Mouse (Mus musculus) Patski (cell line): ENCODE data around the gene Tmem184b. TPM values are rescaled to one million over a fixed set of nuclear protein-coding genes. Genes with fewer than 3 reads are reported as not detected.

Source experiments
- ATAC-seq: fragments of 100-300 bp; one replicate; pipeline ENCODE4 v1.8.0; 2021
- CTCF ChIA-PET: fragments of 350-600 bp; sonication (Branson Sonifier 250); formaldehyde crosslinking; loops from one replicate; lab custom pipeline; 2022; ENCODE audit warnings: inconsistent platforms; lab: Charles Lee
- POLR2A ChIA-PET: fragments of 350-600 bp; sonication (Branson Sonifier 250); formaldehyde crosslinking; loops from one replicate; lab custom pipeline; 2022; ENCODE audit warnings: antibody characterized with exemption, inconsistent platforms; lab: Charles Lee
- DNase-seq: peaks from one replicate; pipeline ENCODE4 v3.0.0-alpha.2; 2011; ENCODE audit warnings: low read depth, low spot score
- H3K27me3 ChIP-seq: fragments of 371-371 bp; one replicate; pipeline ENCODE4 v1.5.1; 2021
- CTCF ChIP-seq: fragments of 100-300 bp; IDR thresholded peaks from one replicate; pipeline ENCODE4 v1.5.1; 2021
- in situ Hi-C: fragments of 300-500 bp; cut with MboI; formaldehyde crosslinking; loops from 3 replicates; pipeline ENCODE4 v1.11.1; 2018; ENCODE audit warnings: low pct_unique_long_range_greater_than_20kb, mixed read lengths
- polyA plus RNA-seq: library from polyadenylated mRNA; unstranded; gene quantifications from one replicate; pipeline ENCODE4 v1.2.3, GENCODE M21; 2021

Tmem184b gene
- polyA plus RNA-seq, 1 experiment from 2014 or later: 129 TPM

DNA sequence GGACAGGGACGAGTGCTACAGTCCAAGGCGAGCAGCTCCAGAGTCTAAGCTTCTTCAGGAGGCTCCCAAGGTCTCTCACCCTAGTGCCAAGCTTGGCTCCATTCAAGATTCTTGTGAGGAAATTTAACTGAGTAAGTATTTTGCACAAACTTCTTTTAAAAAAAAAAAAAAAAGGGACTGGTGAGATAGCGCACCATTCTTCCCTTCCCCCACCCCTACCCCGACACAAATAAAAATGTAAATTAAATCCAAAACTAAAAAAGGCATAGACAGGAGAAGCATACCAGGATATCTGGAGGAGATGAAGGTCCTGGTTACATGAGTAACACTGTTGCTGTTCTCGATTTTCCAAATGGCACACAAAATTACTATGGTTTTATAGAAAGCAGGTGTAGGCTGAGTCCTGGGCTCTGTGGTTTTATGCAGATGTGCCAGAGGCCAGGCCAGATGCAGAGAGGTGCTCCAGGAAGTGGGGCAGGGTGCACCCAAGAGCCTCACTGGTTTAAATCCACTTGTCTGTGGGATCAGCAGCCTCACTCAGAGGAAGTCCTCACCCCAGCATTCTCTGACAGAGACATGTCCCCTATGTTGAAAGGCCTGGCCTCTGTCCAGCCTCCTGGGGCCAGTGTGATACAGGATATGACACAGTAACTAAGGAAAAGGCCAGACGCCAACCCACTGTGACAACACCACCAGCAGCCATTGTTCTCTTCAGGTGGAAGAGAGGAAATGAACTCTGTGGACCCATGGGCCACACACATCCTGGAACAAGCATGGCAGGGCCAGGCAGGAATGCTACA lies 80.2 kb downstream of the Tmem184b start:
- ChIA-PET CTCF (interaction anchor here (0.6 to 1.5 kb wide), 5 partner anchors 23 to 143 kb away, joined by 3 to 5 read pairs (median 4); no protein-coding TSS in a partner anchor), POLR2A (interaction anchor here (0.6 to 1.6 kb wide), 7 partner anchors 23 to 223 kb away, joined by 3 to 4 read pairs (median 4); partner anchors contain the start of gene Maff)
- in situ Hi-C loops: no loop called here
- H3K27me3 ChIP-seq: no peaks in the 10 kb centered on the region
- TF ChIP-seq CTCF: no peak
- peak; percentile 6 for ATAC-seq
- no peak for DNase-seq

DNA sequence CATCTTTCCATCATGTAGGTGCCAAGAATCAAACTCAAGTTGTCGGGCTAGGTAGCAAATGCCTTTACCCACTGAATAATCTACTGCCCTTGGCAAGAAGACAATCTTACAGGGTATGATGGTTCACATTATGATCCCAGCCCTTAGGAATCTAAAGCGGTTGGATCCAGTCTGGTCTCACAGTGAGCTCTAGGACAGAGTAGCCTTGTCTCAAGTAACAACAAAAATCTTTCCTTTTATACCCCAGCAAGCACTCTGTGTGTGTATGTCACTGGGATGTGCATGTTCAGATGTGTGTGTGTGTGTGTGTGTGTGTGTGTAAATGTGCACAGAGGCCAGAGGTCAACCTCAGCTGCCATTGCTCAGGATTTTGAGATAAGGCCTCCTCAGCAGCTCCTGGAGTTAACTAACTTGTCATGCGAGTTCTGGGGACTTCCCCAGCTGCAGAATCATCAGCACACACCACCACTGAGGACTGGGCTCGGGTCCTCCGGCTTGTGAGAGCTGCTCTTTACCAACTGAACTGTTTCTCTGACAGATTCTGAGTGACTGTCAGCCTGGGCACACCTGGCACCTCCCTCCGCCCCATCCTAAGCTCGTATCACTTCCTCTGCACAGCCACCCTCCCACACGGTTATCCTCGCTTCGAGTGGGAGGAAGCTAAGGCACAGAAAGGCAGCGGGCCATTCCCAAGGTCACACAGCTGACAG lies 80.9 kb downstream of the Tmem184b start:
- DNase-seq (peak; percentile 63), ATAC-seq (peak; percentile 32)
- in situ Hi-C loops: no loop called here
- ChIA-PET CTCF (interaction anchor here (0.9 to 1.7 kb wide), 5 partner anchors 22 to 144 kb away, joined by 3 to 5 read pairs (median 4); no protein-coding TSS in a partner anchor), POLR2A (interaction anchor here (0.6 to 1.6 kb wide), 7 partner anchors 14 to 223 kb away, joined by 3 to 4 read pairs (median 4); no protein-coding TSS in a partner anchor)
- no peaks in the 10 kb centered on the region for H3K27me3 ChIP-seq
- TF ChIP-seq CTCF: no peak

DNA sequence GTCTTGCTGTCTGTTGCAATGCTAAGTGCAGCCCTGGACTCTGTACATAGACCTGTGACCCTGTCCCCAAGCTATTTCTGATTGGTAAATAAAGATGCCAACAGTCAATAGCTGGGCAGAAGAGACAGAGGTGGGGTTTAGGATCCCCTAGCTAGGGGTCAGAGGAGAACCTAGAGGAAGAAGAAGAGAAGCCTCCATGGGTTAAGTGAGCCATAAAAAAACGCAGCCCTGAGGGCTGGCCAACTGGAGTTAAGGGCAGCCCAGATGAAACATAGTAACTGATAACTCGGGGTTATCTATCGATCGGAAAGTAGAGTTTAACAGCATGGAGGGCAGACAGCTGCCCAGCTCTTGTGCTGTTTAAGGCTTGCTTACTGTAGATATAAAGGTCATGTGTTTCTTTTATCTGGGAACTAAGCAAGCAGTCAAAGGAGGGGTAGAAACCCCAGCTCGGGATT lies 81.6 kb downstream of the Tmem184b start:
- in situ Hi-C loops: no loop called here
- CTCF ChIA-PET: interaction anchor here (1.4 to 1.7 kb wide), 3 partner anchors 37 to 145 kb away, joined by 4 to 5 read pairs (median 4); no protein-coding TSS in a partner anchor
- ATAC-seq (no peak), DNase-seq (no peak)
- H3K27me3 ChIP-seq: no peaks in the 10 kb centered on the region
- TF ChIP-seq CTCF: no peak
- POLR2A ChIA-PET: interaction anchor here (1.0 to 1.6 kb wide), 3 partner anchors 14 to 63 kb away, joined by 4 to 6 read pairs (median 4); no protein-coding TSS in a partner anchor

DNA sequence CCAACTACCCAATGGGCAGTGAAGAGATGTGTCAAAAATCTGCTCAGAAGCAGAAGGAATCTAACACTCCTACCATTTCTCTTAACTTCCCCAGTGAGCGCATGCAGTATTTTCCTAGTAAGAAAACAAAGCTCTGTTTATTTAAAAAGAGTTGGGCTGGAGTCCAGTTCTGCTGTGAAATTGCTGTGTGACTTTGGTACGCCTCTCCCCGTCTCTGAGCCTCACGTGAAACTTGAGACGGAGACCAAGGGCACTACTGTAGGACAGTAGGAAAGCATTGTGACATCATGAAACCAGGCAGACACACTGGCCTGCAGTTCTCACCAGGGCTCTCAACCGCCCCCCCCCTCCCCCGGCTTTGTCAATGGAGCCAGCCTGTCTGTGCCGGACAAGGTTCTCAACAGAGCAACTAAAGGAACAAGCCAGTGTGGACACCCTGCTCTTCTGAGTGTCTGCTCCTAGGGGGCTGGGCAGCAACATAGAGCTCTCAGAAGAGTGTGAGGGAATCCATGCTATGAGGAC lies 89.5 kb downstream of the Tmem184b start:
- no peak for TF ChIP-seq CTCF
- CTCF ChIA-PET: no interaction called here
- POLR2A ChIA-PET: no interaction called here
- in situ Hi-C loops: no loop called here
- DNase-seq (no peak), ATAC-seq (no peak)
- no peaks in the 10 kb centered on the region for H3K27me3 ChIP-seq

Other genes with a start within 250 kb of the Tmem184b start
- not detected for gene Sox10, start 238.3 kb downstream of the Tmem184b start, polyA plus RNA-seq
- gene Pick1, start 174.4 kb downstream of the Tmem184b start, polyA plus RNA-seq: 43.1 TPM
- gene Gm49486, start 174.2 kb downstream of the Tmem184b start, polyA plus RNA-seq: 3.5 TPM
- gene Slc16a8, start 148.8 kb downstream of the Tmem184b start, polyA plus RNA-seq: 4.0 TPM
- 75.9 TPM for gene Baiap2l2, start 118.0 kb downstream of the Tmem184b start, polyA plus RNA-seq
- 32.8 TPM for gene Pla2g6, start 75.2 kb downstream of the Tmem184b start, polyA plus RNA-seq
- gene Maff, start 56.9 kb downstream of the Tmem184b start, polyA plus RNA-seq: 47.8 TPM
- gene Csnk1e, start 52.0 kb upstream of the Tmem184b start, polyA plus RNA-seq: 128 TPM
- gene Kcnj4, start 101.7 kb upstream of the Tmem184b start, polyA plus RNA-seq: 3.8 TPM
- gene Kdelr3, start 112.8 kb upstream of the Tmem184b start, polyA plus RNA-seq: 35.8 TPM
- gene Ddx17, start 143.2 kb upstream of the Tmem184b start, polyA plus RNA-seq: 326 TPM
- gene Dmc1, start 201.5 kb upstream of the Tmem184b start, polyA plus RNA-seq: 0.15 TPM